Mouse (Mus musculus): ENCODE results near the gene Cdc37l1.
"Not testable (repeated sequence)": the region's sequence is repeated elsewhere in the genome, so short reads cannot be mapped to it uniquely, and the experiment has no call there.

Gene Cdc37l1

GRCm38 (mm10) chr19:28990194-28990589 lies at the start of gene Cdc37l1:
Cdc37l1 (plus strand) TSS chr19:28990352.
- peak; percentile 84 for DNase-seq (ENCODE audit: low read depth, low spot score)

GRCm38 (mm10) chr19:28941271-28941670 lies 48.9 kb upstream of the Cdc37l1 start:
- no peak for DNase-seq (ENCODE audit: low read depth, low spot score)

GRCm38 (mm10) chr19:28946782-28947181 lies 43.4 kb upstream of the Cdc37l1 start:
- no peak for DNase-seq (ENCODE audit: low read depth, low spot score)

- no peak for DNase-seq (ENCODE audit: low read depth, low spot score)
Observed at GRCm38 (mm10) chr19:28947311-28947710, 42.8 kb upstream of the Cdc37l1 start.

- DNase-seq (ENCODE audit: low read depth, low spot score): no peak
Observed at GRCm38 (mm10) chr19:28951251-28951650, 38.9 kb upstream of the Cdc37l1 start.

- no peak for DNase-seq (ENCODE audit: low read depth, low spot score)
Observed at GRCm38 (mm10) chr19:28963113-28963512, 27.0 kb upstream of the Cdc37l1 start.

GRCm38 (mm10) chr19:28963513-28963841 lies 26.7 kb upstream of the Cdc37l1 start:
- no peak for DNase-seq (ENCODE audit: low read depth, low spot score)

- DNase-seq (ENCODE audit: low read depth, low spot score): peak; percentile 66
Observed at GRCm38 (mm10) chr19:28963842-28964551, 26.2 kb upstream of the Cdc37l1 start, which contains the start of gene Plpp6. Plpp6 (plus strand) TSS chr19:28963953.

GRCm38 (mm10) chr19:28964552-28964903 lies 25.6 kb upstream of the Cdc37l1 start:
- no peak for DNase-seq (ENCODE audit: low read depth, low spot score)

GRCm38 (mm10) chr19:28967652-28968051 lies 22.5 kb upstream of the Cdc37l1 start, which contains the start of gene 4430402I18Rik:
4430402I18Rik (minus strand) TSS chr19:28967800.
- no peak for DNase-seq (ENCODE audit: low read depth, low spot score)

GRCm38 (mm10) chr19:28968178-28968577 lies 22.0 kb upstream of the Cdc37l1 start:
- DNase-seq (ENCODE audit: low read depth, low spot score): no peak

GRCm38 (mm10) chr19:28969231-28969630 lies 20.9 kb upstream of the Cdc37l1 start:
- DNase-seq (ENCODE audit: low read depth, low spot score): no peak

- no peak for DNase-seq (ENCODE audit: low read depth, low spot score)
Observed at GRCm38 (mm10) chr19:28970251-28970650, 19.9 kb upstream of the Cdc37l1 start.

- DNase-seq (ENCODE audit: low read depth, low spot score): peak; percentile 57
Observed at GRCm38 (mm10) chr19:28974862-28975611, 15.1 kb upstream of the Cdc37l1 start.

GRCm38 (mm10) chr19:28982617-28983016 lies 7.5 kb upstream of the Cdc37l1 start:
- no peak for DNase-seq (ENCODE audit: low read depth, low spot score)

- DNase-seq (ENCODE audit: low read depth, low spot score): no peak
Observed at GRCm38 (mm10) chr19:28989515-28989914, 637 bp upstream of the Cdc37l1 start.

GRCm38 (mm10) chr19:28990590-28991221 lies 554 bp downstream of the Cdc37l1 start:
- no peak for DNase-seq (ENCODE audit: low read depth, low spot score)

GRCm38 (mm10) chr19:28991391-28991790 lies 1.2 kb downstream of the Cdc37l1 start:
- no peak for DNase-seq (ENCODE audit: low read depth, low spot score)

- no peak for DNase-seq (ENCODE audit: low read depth, low spot score)
Observed at GRCm38 (mm10) chr19:28994870-28995269, 4.7 kb downstream of the Cdc37l1 start.

GRCm38 (mm10) chr19:28995366-28995765 lies 5.2 kb downstream of the Cdc37l1 start:
- no peak for DNase-seq (ENCODE audit: low read depth, low spot score)

- no peak for DNase-seq (ENCODE audit: low read depth, low spot score)
Observed at GRCm38 (mm10) chr19:28997976-28998630, 8.0 kb downstream of the Cdc37l1 start.

- not testable (repeated sequence) for DNase-seq (ENCODE audit: low read depth, low spot score)
Observed at GRCm38 (mm10) chr19:29000321-29000720, 10.2 kb downstream of the Cdc37l1 start.

Measured in retina, adult 2 months (tissue).